Mouse (Mus musculus): ENCODE measurements around the gene Cacna1a. TPM values are rescaled to one million over a fixed set of nuclear protein-coding genes. Genes with fewer than 3 reads are reported as not detected.

Gene Cacna1a
- polyA plus RNA-seq, 1 experiment from 2014 or later = 8.0 TPM

- peak overlapping the region; percentile 97 for H3K27ac ChIP-seq (replicated peaks)
- H3K27me3 ChIP-seq = no peaks in the 10 kb centered on the region
- peak; percentile 64 for ATAC-seq (ENCODE audit: insufficient number of reproducible peaks, low FRiP score, low TSS enrichment, low read depth)
- 2% methylated on average over 15 of the region's 15 CpGs for WGBS
- peak overlapping the region; percentile 35 for H3K9ac ChIP-seq
- H3K9me3 ChIP-seq (replicated peaks) = no peaks in the 10 kb centered on the region
- H3K36me3 ChIP-seq = no peaks in the 10 kb centered on the region
- peak overlapping the region; percentile 39 for H3K4me3 ChIP-seq (replicated peaks)
- peak overlapping the region; percentile 70 for H3K4me2 ChIP-seq (replicated peaks)
- peaks cover 45% of the 10 kb centered on the region for H3K4me1 ChIP-seq
These were observed 267.3 kb downstream of the Cacna1a start for GRCm38 (mm10) chr8:84655336-84656190.

- WGBS = under 1% methylated on average over 10 of the region's 10 CpGs
- ATAC-seq (ENCODE audit: insufficient number of reproducible peaks, low FRiP score, low TSS enrichment, low read depth) = peak; percentile 30
- Histone ChIP-seq H3K36me3 (no peaks in the 10 kb centered on the region), H3K4me2 (replicated peaks) (peak overlapping the region; percentile 70), H3K4me3 (replicated peaks) (peak overlapping the region; percentile 39), H3K9ac (peak overlapping the region; percentile 35), H3K27ac (replicated peaks) (peak overlapping the region; percentile 97), H3K9me3 (replicated peaks) (no peaks in the 10 kb centered on the region), H3K4me1 (peaks cover 51% of the 10 kb centered on the region), H3K27me3 (no peaks in the 10 kb centered on the region)
These were observed 267.9 kb downstream of the Cacna1a start for GRCm38 (mm10) chr8:84656191-84656525.

GRCm38 (mm10) chr8:84656641-84657126 is 268.4 kb downstream of the Cacna1a start:
- peak; percentile 64 for ATAC-seq (ENCODE audit: insufficient number of reproducible peaks, low FRiP score, low TSS enrichment, low read depth)
- 2% methylated on average over 23 of the region's 23 CpGs for WGBS

GRCm38 (mm10) chr8:84657203-84657602 is 269.0 kb downstream of the Cacna1a start:
- Histone ChIP-seq H3K36me3 (no peaks in the 10 kb centered on the region), H3K4me2 (replicated peaks) (peak overlapping the region; percentile 70), H3K9me3 (replicated peaks) (no peaks in the 10 kb centered on the region), H3K4me3 (replicated peaks) (peak overlapping the region; percentile 39), H3K27me3 (no peaks in the 10 kb centered on the region), H3K9ac (peak overlapping the region; percentile 35; the same call in 1 of the 2 replicates), H3K27ac (replicated peaks) (peak overlapping the region; percentile 97), H3K4me1 (peaks cover 57% of the 10 kb centered on the region)
- no peak for ATAC-seq (ENCODE audit: insufficient number of reproducible peaks, low FRiP score, low TSS enrichment, low read depth)

More at GRCm38 (mm10) chr8:84656641-84657126, 268.4 kb downstream of the Cacna1a start:
- no peaks in the 10 kb centered on the region for H3K27me3 ChIP-seq
- peak overlapping the region; percentile 35; the same call in 1 of the 2 replicates for H3K9ac ChIP-seq
- H3K36me3 ChIP-seq = no peaks in the 10 kb centered on the region
- peak overlapping the region; percentile 97 for H3K27ac ChIP-seq (replicated peaks)
- peak overlapping the region; percentile 70 for H3K4me2 ChIP-seq (replicated peaks)
- H3K9me3 ChIP-seq (replicated peaks) = no peaks in the 10 kb centered on the region
- peaks cover 56% of the 10 kb centered on the region for H3K4me1 ChIP-seq
- peak overlapping the region; percentile 39 for H3K4me3 ChIP-seq (replicated peaks)

- WGBS = 34% methylated on average over 4 of the region's 4 CpGs
- H3K9ac ChIP-seq = no peak overlapping the region
- no peaks in the 10 kb centered on the region for H3K36me3 ChIP-seq
- H3K27ac ChIP-seq (replicated peaks) = peak overlapping the region; percentile 97
- no peaks in the 10 kb centered on the region for H3K27me3 ChIP-seq
- no peak overlapping the region for H3K4me2 ChIP-seq (replicated peaks)
- no peaks in the 10 kb centered on the region for H3K9me3 ChIP-seq (replicated peaks)
- H3K4me3 ChIP-seq (replicated peaks) = no peak overlapping the region
- peaks cover 57% of the 10 kb centered on the region for H3K4me1 ChIP-seq
- no peak for ATAC-seq (ENCODE audit: insufficient number of reproducible peaks, low FRiP score, low TSS enrichment, low read depth)
These were observed 269.4 kb downstream of the Cacna1a start for GRCm38 (mm10) chr8:84657680-84658079.

- WGBS = 48% methylated on average over 1 of the region's 1 CpGs
- peak overlapping the region; percentile 97; the same call in 1 of the 2 replicates for H3K27ac ChIP-seq (replicated peaks)
- no peaks in the 10 kb centered on the region for H3K9me3 ChIP-seq (replicated peaks)
- H3K4me3 ChIP-seq (replicated peaks) = no peak overlapping the region
- no peak overlapping the region for H3K4me2 ChIP-seq (replicated peaks)
- H3K27me3 ChIP-seq = no peaks in the 10 kb centered on the region
- H3K9ac ChIP-seq = no peak overlapping the region
- peaks cover 66% of the 10 kb centered on the region for H3K4me1 ChIP-seq
- no peaks in the 10 kb centered on the region for H3K36me3 ChIP-seq
- ATAC-seq (ENCODE audit: insufficient number of reproducible peaks, low FRiP score, low TSS enrichment, low read depth) = no peak
These were observed 270.7 kb downstream of the Cacna1a start for GRCm38 (mm10) chr8:84658951-84659350.

- ATAC-seq (ENCODE audit: insufficient number of reproducible peaks, low FRiP score, low TSS enrichment, low read depth) = no peak
- peak overlapping the region; percentile 60 for H3K4me3 ChIP-seq (replicated peaks)
- peaks cover 62% of the 10 kb centered on the region for H3K4me1 ChIP-seq
These were observed 271.9 kb downstream of the Cacna1a start for GRCm38 (mm10) chr8:84659936-84660818.

GRCm38 (mm10) chr8:84660819-84661457 is 272.7 kb downstream of the Cacna1a start:
- Histone ChIP-seq H3K4me1 (peaks cover 62% of the 10 kb centered on the region), H3K27me3 (no peaks in the 10 kb centered on the region), H3K9me3 (replicated peaks) (no peaks in the 10 kb centered on the region), H3K36me3 (no peaks in the 10 kb centered on the region), H3K4me3 (replicated peaks) (peak overlapping the region; percentile 60), H3K9ac (peak overlapping the region; percentile 86), H3K4me2 (replicated peaks) (peak overlapping the region; percentile 81), H3K27ac (replicated peaks) (peak overlapping the region; percentile 97)
- 2% methylated on average over 20 of the region's 20 CpGs for WGBS
- ATAC-seq (ENCODE audit: insufficient number of reproducible peaks, low FRiP score, low TSS enrichment, low read depth) = no peak

More at GRCm38 (mm10) chr8:84659936-84660818, 271.9 kb downstream of the Cacna1a start:
- WGBS = 3% methylated on average over 33 of the region's 33 CpGs
- Histone ChIP-seq H3K9ac (peak overlapping the region; percentile 86; the same call in 1 of the 2 replicates), H3K27me3 (no peaks in the 10 kb centered on the region), H3K27ac (replicated peaks) (peak overlapping the region; percentile 97), H3K36me3 (no peaks in the 10 kb centered on the region), H3K9me3 (replicated peaks) (no peaks in the 10 kb centered on the region), H3K4me2 (replicated peaks) (peak overlapping the region; percentile 81)

- peaks cover 62% of the 10 kb centered on the region for H3K4me1 ChIP-seq
- WGBS = under 1% methylated on average over 24 of the region's 24 CpGs
- no peak for ATAC-seq (ENCODE audit: insufficient number of reproducible peaks, low FRiP score, low TSS enrichment, low read depth)
These were observed 273.2 kb downstream of the Cacna1a start for GRCm38 (mm10) chr8:84661458-84661871.

GRCm38 (mm10) chr8:84661961-84662571 is 273.8 kb downstream of the Cacna1a start:
- no peaks in the 10 kb centered on the region for H3K9me3 ChIP-seq (replicated peaks)
- H3K27ac ChIP-seq (replicated peaks) = peak overlapping the region; percentile 97
- H3K4me3 ChIP-seq (replicated peaks) = peak overlapping the region; percentile 60
- ATAC-seq (ENCODE audit: insufficient number of reproducible peaks, low FRiP score, low TSS enrichment, low read depth) = no peak
- peak overlapping the region; percentile 81 for H3K4me2 ChIP-seq (replicated peaks)
- H3K27me3 ChIP-seq = no peaks in the 10 kb centered on the region
- WGBS = 2% methylated on average over 61 of the region's 61 CpGs
- H3K36me3 ChIP-seq = no peaks in the 10 kb centered on the region
- H3K4me1 ChIP-seq = peaks cover 58% of the 10 kb centered on the region
- peak overlapping the region; percentile 86 for H3K9ac ChIP-seq

More at GRCm38 (mm10) chr8:84661458-84661871, 273.2 kb downstream of the Cacna1a start:
- peak overlapping the region; percentile 81 for H3K4me2 ChIP-seq (replicated peaks)
- no peaks in the 10 kb centered on the region for H3K9me3 ChIP-seq (replicated peaks)
- H3K9ac ChIP-seq = peak overlapping the region; percentile 86
- H3K27ac ChIP-seq (replicated peaks) = peak overlapping the region; percentile 97
- H3K27me3 ChIP-seq = no peaks in the 10 kb centered on the region
- H3K36me3 ChIP-seq = no peaks in the 10 kb centered on the region
- H3K4me3 ChIP-seq (replicated peaks) = peak overlapping the region; percentile 60
